9 mouse cellular contexts compared by ENCODE assay signal in genomic region chr1:74304339-74304790, GRCm38 (mm10). TPM values are rescaled to one million over a fixed set of nuclear protein-coding genes. Genes with fewer than 3 reads are reported as not detected.
DNase-seq lines count a peak whose midpoint lies in the region; ATAC-seq lines count a peak whose summit lies in the region.
"Had no signal": no experiment of that assay in that cellular context is flagged by ENCODE, and none has a peak within 500 bp of the region (broad histone marks: within the 10 kb centered on the region; RNA-seq: fewer than 3 reads in every experiment).

No protein-coding gene starts in this region.

- no peak for DNase-seq in heart, postnatal 36 days
- peak; percentile 87 for DNase-seq in adipocyte (ENCODE audit: low spot score)
- no peak for DNase-seq in midbrain, embryonic 10.5 days (ENCODE audit: low spot score)
- DNase-seq in natural killer cell, adult 2 months (ENCODE audit: low spot score in 2 of 2): no peak
- DNase-seq in urinary bladder, adult 18-20 months (ENCODE audit: low spot score in 2 of 2): no peak
- no peak for DNase-seq in layer of hippocampus, postnatal 25 days (ENCODE audit: extremely low spot score in 1 of 2, low spot score in 1 of 2)

- H3K27me3 ChIP-seq in heart, embryonic 13.5 days (replicated peaks): no peaks in the 10 kb centered on the region
- peaks cover 7% of the 10 kb centered on the region for H3K27me3 ChIP-seq in hindbrain, embryonic 16.5 days (replicated peaks; ENCODE audit: control insufficient read depth, insufficient read depth, low read length)
- peaks cover 30% of the 10 kb centered on the region for H3K27me3 ChIP-seq in midbrain, embryonic 10.5 days (ENCODE audit: low read depth, poor library complexity, severe bottlenecking)

- H3K4me3 ChIP-seq in heart, embryonic 13.5 days: peak overlapping the region; percentile 65
- peak overlapping the region; percentile 52 for H3K4me3 ChIP-seq in hindbrain, embryonic 16.5 days (ENCODE audit: low read length)
- peak overlapping the region; percentile 64 for H3K4me3 ChIP-seq in midbrain, embryonic 10.5 days

- peaks cover 65% of the 10 kb centered on the region for H3K4me1 ChIP-seq in heart, embryonic 13.5 days
- H3K4me1 ChIP-seq in hindbrain, embryonic 16.5 days (ENCODE audit: control insufficient read depth, insufficient read depth, low read depth, low read length): peaks cover 6% of the 10 kb centered on the region; the same call in 1 of the 2 replicates
- H3K4me1 ChIP-seq in midbrain, embryonic 10.5 days: peaks cover 12% of the 10 kb centered on the region

- 7% methylated on average over 12 of the region's 12 CpGs for WGBS in heart, embryonic 13.5 days
- WGBS in hindbrain, embryonic 16.5 days: 15% methylated on average over 12 of the region's 12 CpGs
- 8% methylated on average over 12 of the region's 12 CpGs for WGBS in midbrain, embryonic 10.5 days

- H3K4me2 ChIP-seq in heart, embryonic 13.5 days: peak overlapping the region; percentile 73
- peak overlapping the region; percentile 71 for H3K4me2 ChIP-seq in hindbrain, embryonic 16.5 days (ENCODE audit: low read length)

- no peaks in the 10 kb centered on the region for H3K9me3 ChIP-seq in heart, embryonic 13.5 days
- H3K9me3 ChIP-seq in hindbrain, embryonic 16.5 days (ENCODE audit: control insufficient read depth, low read length): no peaks in the 10 kb centered on the region
- no peaks in the 10 kb centered on the region for H3K9me3 ChIP-seq in midbrain, embryonic 10.5 days (replicated peaks)

- peak overlapping the region; percentile 88 for H3K27ac ChIP-seq in heart, embryonic 13.5 days (replicated peaks)
- peak overlapping the region; percentile 67 for H3K27ac ChIP-seq in hindbrain, embryonic 16.5 days (ENCODE audit: low read depth, low read length)
- peak overlapping the region; percentile 79 for H3K27ac ChIP-seq in midbrain, embryonic 10.5 days (replicated peaks)

- intact Hi-C loops in heart, postnatal 36 days (cut with DNase I): loop anchor here (2.0 kb wide), 1 partner anchor 20 kb away; the partner anchor contains the start of genes Aamp and Pnkd

- peak overlapping the region; percentile 88 for H3K9ac ChIP-seq in heart, embryonic 13.5 days
- H3K9ac ChIP-seq in hindbrain, embryonic 16.5 days (ENCODE audit: low read depth, low read length): peak overlapping the region; percentile 62

- H3K36me3 ChIP-seq in heart, embryonic 13.5 days: no peaks in the 10 kb centered on the region
- no peaks in the 10 kb centered on the region for H3K36me3 ChIP-seq in hindbrain, embryonic 16.5 days (ENCODE audit: control insufficient read depth, insufficient read depth, low read length)
- H3K36me3 ChIP-seq in midbrain, embryonic 10.5 days: no peaks in the 10 kb centered on the region

- no peak for ATAC-seq in heart, embryonic 13.5 days (ENCODE audit: extremely low read depth, insufficient number of reproducible peaks, low FRiP score, low TSS enrichment)
- no peak for ATAC-seq in hindbrain, embryonic 16.5 days

RNA-seq across cellular contexts. Expression of gene Tmbim1, which starts 1.1 kb away (rescaled TPM):
- polyA plus RNA-seq in heart, embryonic 13.5 days (2015; fragmentation: Nextera tagmentation; extraction: Ambion mirVana): 42.0 and 42.7 TPM in 2 replicates
- total RNA-seq in heart, postnatal 36 days (2021): 10 to 100 TPM; 45.8 to 50.5 TPM
- 11.7 and 12.2 TPM in 2 replicates for polyA plus RNA-seq in hindbrain, embryonic 16.5 days (2015; fragmentation: Nextera tagmentation; extraction: Ambion mirVana)
- 8.6 TPM in 2 replicates for polyA plus RNA-seq in midbrain, embryonic 10.5 days (2016; fragmentation: Nextera tagmentation; extraction: Ambion mirVana)
- 10 to 100 TPM; 28.3 to 28.7 TPM for total RNA-seq in layer of hippocampus, postnatal 25 days (2021)

RNA-seq across cellular contexts. Expression of gene Pnkd, which starts 19.6 kb away (rescaled TPM):
- polyA plus RNA-seq in heart, embryonic 13.5 days (2015; fragmentation: Nextera tagmentation; extraction: Ambion mirVana): 227 and 252 TPM in 2 replicates
- total RNA-seq in heart, postnatal 36 days (2021): 100 to 1,000 TPM; 145 to 159 TPM
- 166 and 167 TPM in 2 replicates for polyA plus RNA-seq in hindbrain, embryonic 16.5 days (2015; fragmentation: Nextera tagmentation; extraction: Ambion mirVana)
- polyA plus RNA-seq in midbrain, embryonic 10.5 days (2016; fragmentation: Nextera tagmentation; extraction: Ambion mirVana): 99.5 and 107 TPM in 2 replicates
- total RNA-seq in layer of hippocampus, postnatal 25 days (2021): 100 to 1,000 TPM; 192 to 193 TPM

RNA-seq across cellular contexts. Expression of gene Aamp, which starts 19.8 kb away (rescaled TPM):
- 164 and 188 TPM in 2 replicates for polyA plus RNA-seq in heart, embryonic 13.5 days (2015; fragmentation: Nextera tagmentation; extraction: Ambion mirVana)
- 100 to 1,000 TPM; 102 to 104 TPM for total RNA-seq in heart, postnatal 36 days (2021)
- 237 and 241 TPM in 2 replicates for polyA plus RNA-seq in hindbrain, embryonic 16.5 days (2015; fragmentation: Nextera tagmentation; extraction: Ambion mirVana)
- polyA plus RNA-seq in midbrain, embryonic 10.5 days (2016; fragmentation: Nextera tagmentation; extraction: Ambion mirVana): 241 and 246 TPM in 2 replicates
- 100 to 1,000 TPM; 143 to 156 TPM for total RNA-seq in layer of hippocampus, postnatal 25 days (2021)

RNA-seq across cellular contexts. Expression of gene Gpbar1, which starts 26.0 kb away (rescaled TPM):
- polyA plus RNA-seq in heart, embryonic 13.5 days (2015; fragmentation: Nextera tagmentation; extraction: Ambion mirVana): 0.36 and 0.64 TPM in 2 replicates
- total RNA-seq in heart, postnatal 36 days (2021): not detected
- 0.20 TPM in 1 of 2 replicates, not detected in the other for polyA plus RNA-seq in hindbrain, embryonic 16.5 days (2015; fragmentation: Nextera tagmentation; extraction: Ambion mirVana)
- polyA plus RNA-seq in midbrain, embryonic 10.5 days (2016; fragmentation: Nextera tagmentation; extraction: Ambion mirVana): 0.25 TPM in 2 replicates
- not detected for total RNA-seq in layer of hippocampus, postnatal 25 days (2021)

RNA-seq across cellular contexts. Expression of gene Catip, which starts 57.5 kb away (rescaled TPM):
- polyA plus RNA-seq in heart, embryonic 13.5 days (2015; fragmentation: Nextera tagmentation; extraction: Ambion mirVana): 0.33 and 0.38 TPM in 2 replicates
- total RNA-seq in heart, postnatal 36 days (2021): under 1 TPM; 0.19 to 0.41 TPM
- 2.2 and 2.8 TPM in 2 replicates for polyA plus RNA-seq in hindbrain, embryonic 16.5 days (2015; fragmentation: Nextera tagmentation; extraction: Ambion mirVana)
- 0.12 and 0.22 TPM in 2 replicates for polyA plus RNA-seq in midbrain, embryonic 10.5 days (2016; fragmentation: Nextera tagmentation; extraction: Ambion mirVana)
- total RNA-seq in layer of hippocampus, postnatal 25 days (2021): 1 to 10 TPM; 1.0 to 1.1 TPM
- total RNA-seq: neutrophil, adult 5-6 weeks had no signal
